In genomic region chr2:60045995-60046394, GRCm38 (mm10) we compare ENCODE assay signal across 14 mouse cellular contexts.
DNase-seq lines count a peak whose midpoint lies in the region; ATAC-seq and TF ChIP-seq lines count a peak whose summit lies in the region.
"Had no signal": no experiment of that assay in that cellular context is flagged by ENCODE, and none has a peak within 500 bp of the region (broad histone marks: within the 10 kb centered on the region; RNA-seq: fewer than 3 reads in every experiment).

No protein-coding gene starts in this region.

- H3K27ac ChIP-seq in limb, embryonic 11.5 days (replicated peaks; ENCODE audit: low read depth, low read length), result no peak overlapping the region
- no peak overlapping the region for H3K27ac ChIP-seq in limb, embryonic 10.5 days
- peak overlapping the region; percentile 55; the same call in 1 of the 2 replicates for H3K27ac ChIP-seq in bone marrow, adult 2 months (ENCODE audit: control insufficient read depth, insufficient read depth, low read depth, low read length, poor library complexity)
- H3K27ac ChIP-seq: hindbrain, postnatal 0 days; limb, embryonic 12.5 days; stomach, embryonic 15.5 days had no signal

- H3K4me1 ChIP-seq in limb, embryonic 11.5 days (ENCODE audit: control insufficient read depth, insufficient read depth, low read length), result no peaks in the 10 kb centered on the region
- H3K4me1 ChIP-seq in limb, embryonic 10.5 days, result peaks cover 8% of the 10 kb centered on the region
- peaks cover 5% of the 10 kb centered on the region; the same call in 1 of the 2 replicates for H3K4me1 ChIP-seq in bone marrow, adult 2 months (ENCODE audit: control insufficient read depth, insufficient read depth, low read length)

- TF ChIP-seq POLR2A in bone marrow, adult 2 months (IDR thresholded peaks at IDR 0.05; ENCODE audit: borderline replicate concordance, control insufficient read depth, low read depth, low read length), result no peak

- no peak overlapping the region for H3K9ac ChIP-seq in limb, embryonic 11.5 days (ENCODE audit: low read length)
- H3K9ac ChIP-seq: limb, embryonic 12.5 days; stomach, embryonic 15.5 days had no signal

- TF ChIP-seq CTCF in bone marrow, adult 2 months (IDR thresholded peaks at IDR 0.05; ENCODE audit: control insufficient read depth, insufficient read depth, low read length), result no peak

- H3K4me3 ChIP-seq in limb, embryonic 11.5 days (ENCODE audit: low read depth, low read length), result no peak overlapping the region
- H3K4me3 ChIP-seq in limb, embryonic 10.5 days, result no peak overlapping the region
- H3K4me3 ChIP-seq in bone marrow, adult 2 months (replicated peaks; ENCODE audit: control insufficient read depth, low read depth, low read length), result no peak overlapping the region
- H3K4me3 ChIP-seq: limb, embryonic 12.5 days; stomach, embryonic 15.5 days had no signal

- no peak overlapping the region for H3K4me2 ChIP-seq in limb, embryonic 11.5 days (ENCODE audit: low read depth, severe bottlenecking)
- H3K4me2 ChIP-seq: limb, embryonic 12.5 days; stomach, embryonic 15.5 days had no signal

- H3K27me3 ChIP-seq in limb, embryonic 11.5 days (ENCODE audit: control insufficient read depth, insufficient read depth, low read length), result no peaks in the 10 kb centered on the region
- H3K27me3 ChIP-seq in limb, embryonic 10.5 days (ENCODE audit: low read depth, poor library complexity, severe bottlenecking), result no peaks in the 10 kb centered on the region
- H3K27me3 ChIP-seq: limb, embryonic 12.5 days; Patski; stomach, embryonic 15.5 days had no signal

- DNase-seq in limb, embryonic 11.5 days (ENCODE audit: low spot score), result peak; percentile 10
- DNase-seq in limb, embryonic 10.5 days (ENCODE audit: low spot score), result no peak
- peak; percentile 17 to 26 for DNase-seq in heart, postnatal 36 days
- no peak for DNase-seq in T-cell, adult 2 months (ENCODE audit: low spot score)
- DNase-seq in right cerebral cortex, adult 18-20 months, result no peak
- DNase-seq: cerebellum, adult 9-10 months had no signal

- ATAC-seq in limb, embryonic 11.5 days (ENCODE audit: insufficient number of reproducible peaks, low FRiP score, low TSS enrichment, low read depth), result no peak
- ATAC-seq in monocyte, adult 5-6 weeks (replicated peaks; ENCODE audit: insufficient number of reproducible peaks, low FRiP score, low TSS enrichment, poor library complexity, severe bottlenecking), result peak; percentile 74; the same call in 1 of the 2 replicates
- ATAC-seq in CD4-positive, CD25-positive, alpha-beta regulatory T cell, adult 4 months, result no peak
- ATAC-seq: forebrain, embryonic 14.5 days; hindbrain, postnatal 0 days; Patski had no signal

- H3K9me3 ChIP-seq in limb, embryonic 11.5 days (ENCODE audit: control insufficient read depth, low read length), result no peaks in the 10 kb centered on the region
- no peaks in the 10 kb centered on the region for H3K9me3 ChIP-seq in limb, embryonic 10.5 days (replicated peaks)
- H3K9me3 ChIP-seq: limb, embryonic 12.5 days; stomach, embryonic 15.5 days had no signal

- intact Hi-C loops in heart, postnatal 36 days (cut with DNase I), result no loop called here

- no peaks in the 10 kb centered on the region for H3K36me3 ChIP-seq in limb, embryonic 11.5 days (ENCODE audit: control insufficient read depth, insufficient read depth, low read length)
- 0 out of 2 replicates have a peak, but pooled peaks cover 8% of the 10 kb centered on the region for H3K36me3 ChIP-seq in limb, embryonic 10.5 days
- H3K36me3 ChIP-seq: stomach, embryonic 15.5 days had no signal

- WGBS in limb, embryonic 11.5 days, result 79% methylated on average over 1 of the region's 1 CpGs
- WGBS in limb, embryonic 10.5 days, result 79% methylated on average over 1 of the region's 1 CpGs
- 13% methylated on average over 1 of the region's 1 CpGs for WGBS in bone marrow, adult 2 months

Comparison
In these comparisons a context has a peak if more than half of its experiments do, and no peak if none do; other contexts are left out.
1. DNase-seq: peak in limb, embryonic 11.5 days (single experiment) and heart, postnatal 36 days (2 of 2); none in limb, embryonic 10.5 days (single experiment), T-cell, adult 2 months (single experiment) and right cerebral cortex, adult 18-20 months (single experiment).